Mouse (Mus musculus) kidney, postnatal 25 days (tissue): Measurements from ENCODE around the gene Smap1.
A peak's percentile ranks its signal among the peaks of the same experiment; 100 is the strongest.

ENCODE experiments used
- DNase-seq, 2 experiments: peaks; one replicate each; pipeline ENCODE4 v3.0.0; 2021; ENCODE audit warnings: mixed read lengths in 2 of 2

Smap1 gene

GRCm38 (mm10) chr1:23826887-23827758, 95.0 kb downstream of the Smap1 start:
- peak; percentile 50 to 73 for DNase-seq

- no peak for DNase-seq
These were observed 100.5 kb downstream of the Smap1 start for GRCm38 (mm10) chr1:23821615-23822014.

GRCm38 (mm10) chr1:23798306-23798705, 123.8 kb downstream of the Smap1 start:
- peak; percentile 55 to 77 for DNase-seq
